Mouse (Mus musculus) CH12.LX (cell line): ENCODE results near the gene Ap3s2. TPM values are rescaled to one million over a fixed set of nuclear protein-coding genes. Genes with fewer than 3 reads are reported as not detected.

Experiments
- DNase-seq: peaks from one replicate; pipeline ENCODE4 v3.0.0-alpha.2; 2013; ENCODE audit errors: extremely low read depth
- H3K27ac ChIP-seq: 2 replicates; pipeline ENCODE4 v1.5.1; 2012; ENCODE audit warnings: low read depth, mild to moderate bottlenecking, control low read depth, moderate library complexity; ENCODE audit not compliant: insufficient read depth
- H3K27me3 ChIP-seq: replicated peaks from 2 replicates; pipeline ENCODE3; 2012; ENCODE audit warnings: inconsistent platforms
- H3K36me3 ChIP-seq, 2 experiments: replicated peaks in 1 of 2; 2 replicates each; pipeline versions ENCODE3 to v1.6.1; 2012; ENCODE audit warnings: inconsistent platforms in 1 of 2, low read length in 1 of 2, mild to moderate bottlenecking in 1 of 2, mixed read lengths in 1 of 2, moderate library complexity in 1 of 2; ENCODE audit not compliant: control insufficient read depth in 1 of 2, insufficient read depth in 1 of 2
- H3K4me1 ChIP-seq, 2 experiments: 2 replicates each; pipeline ENCODE4 v1.6.1; 2012; ENCODE audit warnings: inconsistent platforms in 1 of 2, moderate library complexity in 1 of 2; ENCODE audit not compliant: insufficient read depth in 2 of 2, control insufficient read depth in 1 of 2
- H3K4me2 ChIP-seq: 2 replicates; pipeline ENCODE4 v1.6.1; 2012; ENCODE audit warnings: low read depth, mild to moderate bottlenecking, control low read depth; ENCODE audit not compliant: poor library complexity, insufficient read depth, severe bottlenecking
- H3K4me3 ChIP-seq, 3 experiments: fragments of 150-350 bp in 1 of 3; sonication (generic) in 1 of 3; replicated peaks in 1 of 3; 2 replicates each; pipeline versions ENCODE3 to v1.5.1; 2011 to 2012; ENCODE audit warnings: low read depth in 2 of 3, low read length in 2 of 3, mild to moderate bottlenecking in 2 of 3, moderate library complexity in 2 of 3, control low read depth in 1 of 3, improper control_type of control experiment in 1 of 3, inconsistent platforms in 1 of 3, mixed read lengths in 1 of 3; ENCODE audit not compliant: poor library complexity in 1 of 3
- H3K79me2 ChIP-seq: replicated peaks from 2 replicates; pipeline ENCODE4 v1.6.1; 2012; ENCODE audit warnings: mild to moderate bottlenecking, moderate library complexity; ENCODE audit not compliant: control insufficient read depth, poor library complexity, insufficient read depth, severe bottlenecking; ENCODE audit errors: extremely low read depth
- H3K9ac ChIP-seq: 2 replicates; pipeline ENCODE4 v1.6.1; 2012; ENCODE audit warnings: low read depth, mild to moderate bottlenecking, control low read depth, moderate library complexity; ENCODE audit not compliant: insufficient read depth
- H3K9me3 ChIP-seq: replicated peaks from 2 replicates; pipeline ENCODE3; 2012; ENCODE audit warnings: low read length, inconsistent platforms, mixed read lengths
- CHD2 ChIP-seq: IDR thresholded peaks from 2 replicates; pipeline ENCODE4 v1.6.1; 2011; ENCODE audit warnings: low read length, improper control_type of control experiment
- CTCF ChIP-seq, 2 experiments: IDR thresholded peaks in 1 of 2; conservative IDR thresholded peaks in 1 of 2; 2 replicates each; pipeline ENCODE4 v1.5.1; 2011 to 2012; ENCODE audit warnings: low read depth in 2 of 2, low read length in 2 of 2, improper control_type of control experiment in 1 of 2, inconsistent platforms in 1 of 2, mild to moderate bottlenecking in 1 of 2, moderate library complexity in 1 of 2
- E2F4 ChIP-seq: IDR thresholded peaks from 2 replicates; pipeline ENCODE4 v1.6.1; 2011; ENCODE audit warnings: low read depth, low read length, improper control_type of control experiment; ENCODE audit not compliant: insufficient replicate concordance
- ELF1 ChIP-seq: IDR thresholded peaks from 2 replicates; pipeline ENCODE4 v1.6.1; 2014; ENCODE audit warnings: low read depth, mild to moderate bottlenecking, inconsistent platforms, low read length, improper control_type of control experiment
- EP300 ChIP-seq: IDR thresholded peaks from 2 replicates; pipeline ENCODE4 v1.6.1; 2011; ENCODE audit warnings: low read length, improper control_type of control experiment
- ETS1 ChIP-seq: conservative IDR thresholded peaks from 2 replicates; pipeline ENCODE4 v1.6.1; 2012; ENCODE audit warnings: low read depth, mild to moderate bottlenecking, inconsistent platforms, low read length, improper control_type of control experiment, moderate library complexity
- GABPA ChIP-seq: IDR thresholded peaks from 2 replicates; pipeline ENCODE4 v1.6.1; 2012; ENCODE audit warnings: low read depth, low read length, improper control_type of control experiment, inconsistent platforms; ENCODE audit not compliant: insufficient replicate concordance
- JUND ChIP-seq: conservative IDR thresholded peaks from 2 replicates; pipeline ENCODE4 v1.6.1; 2011; ENCODE audit warnings: low read depth, low read length, improper control_type of control experiment
- MAFK ChIP-seq: IDR thresholded peaks from 2 replicates; pipeline ENCODE4 v1.6.1; 2011; ENCODE audit warnings: low read length, improper control_type of control experiment; ENCODE audit not compliant: insufficient replicate concordance
- MAZ ChIP-seq: IDR thresholded peaks from 2 replicates; pipeline ENCODE4 v1.6.1; 2012; ENCODE audit warnings: low read depth, mild to moderate bottlenecking, inconsistent platforms, low read length, improper control_type of control experiment, moderate library complexity
- MEF2A ChIP-seq: IDR thresholded peaks from 2 replicates; pipeline ENCODE4 v1.6.1; 2014; ENCODE audit warnings: low read depth, mild to moderate bottlenecking, inconsistent platforms, low read length, improper control_type of control experiment, borderline replicate concordance
- MYC ChIP-seq: IDR thresholded peaks from 2 replicates; pipeline ENCODE4 v1.6.1; 2011; ENCODE audit warnings: low read depth, mild to moderate bottlenecking, improper control_type of control experiment, low read length
- POLR2AphosphoS2 ChIP-seq: IDR thresholded peaks from 2 replicates; pipeline ENCODE4 v1.6.1; 2011; ENCODE audit warnings: low read depth, low read length, improper control_type of control experiment
- SMC3 ChIP-seq: IDR thresholded peaks from 2 replicates; pipeline ENCODE4 v1.6.1; 2011; ENCODE audit warnings: low read depth, low read length, improper control_type of control experiment
- TCF12 ChIP-seq: IDR thresholded peaks from 2 replicates; pipeline ENCODE4 v1.6.1; 2014; ENCODE audit warnings: low read depth, mild to moderate bottlenecking, inconsistent platforms, low read length, improper control_type of control experiment
- ZC3H11A ChIP-seq: IDR thresholded peaks from 2 replicates; pipeline ENCODE4 v1.6.1; 2012; ENCODE audit warnings: low read depth, mild to moderate bottlenecking, inconsistent platforms, low read length, improper control_type of control experiment
- ZKSCAN1 ChIP-seq: IDR thresholded peaks from 2 replicates; pipeline ENCODE4 v1.6.1; 2012; ENCODE audit warnings: low read depth, inconsistent platforms, low read length, improper control_type of control experiment, borderline replicate concordance
- dilution Hi-C: fragments of 300-500 bp; cut with MboI; formaldehyde crosslinking; loops from 2 replicates; pipeline ENCODE4 v1.14.3; 2020; ENCODE audit warnings: low sequenced_read_pairs; ENCODE audit not compliant: extremely low pct_unique_long_range_greater_than_20kb, extremely low pct_ligation_motif_present
- in situ Hi-C: fragments of 300-500 bp; cut with MboI; formaldehyde crosslinking; loops from 3 replicates; pipeline ENCODE4 v1.14.3; 2019; ENCODE audit warnings: low sequenced_read_pairs, low pct_ligation_motif_present, low pct_unique_long_range_greater_than_20kb, mixed read lengths
- polyA plus RNA-seq: library from polyadenylated mRNA; unstranded; fragments of >175 nt; gene quantifications from 2 replicates; pipeline ENCODE4 v1.2.1, GENCODE M21; 2012; ENCODE audit warnings: low read depth; ENCODE audit not compliant: insufficient read length
- total RNA-seq, 2 experiments: library from RNA; depleted of rRNA; stranded (reverse); fragments of 300-350 nt in 1 of 2; fragments of >200 nt in 1 of 2; gene quantifications; 2 replicates each; pipeline ENCODE4 v1.2.3; 2012 to 2014

Ap3s2 gene
- total and polyA plus RNA-seq, 3 experiments = 12.7 to 21.8 (median 14.9) TPM

DNA sequence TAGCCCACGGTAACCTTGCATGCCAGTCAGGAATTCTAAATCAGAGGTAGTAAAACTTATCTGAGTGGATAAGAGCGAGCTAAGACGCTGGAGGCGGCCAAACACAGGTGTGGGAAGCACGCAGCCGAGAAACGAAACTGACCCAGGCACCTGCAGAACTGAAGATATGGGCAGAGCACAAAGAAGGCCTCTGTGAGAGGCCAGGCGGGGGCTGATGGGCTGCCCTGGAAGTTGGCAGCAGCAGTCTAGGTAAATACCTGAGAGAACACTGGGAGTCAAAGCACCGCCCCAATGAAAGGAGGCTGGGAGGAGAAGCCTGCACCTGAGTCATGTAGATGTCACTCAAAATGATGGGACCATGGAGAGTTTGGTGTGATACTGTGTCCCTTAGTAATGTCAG, 31.8 kb downstream of the Ap3s2 start:
- TF ChIP-seq ELF1 (no peak), GABPA (no peak), MEF2A (no peak), MAZ (no peak), JUND (no peak), EP300 (no peak), SMC3 (no peak), MYC (no peak), E2F4 (no peak)
- DNase-seq = no peak
- H3K27ac ChIP-seq = no peak overlapping the region
- dilution Hi-C loops = no loop called here
- H3K4me1 ChIP-seq = no peaks in the 10 kb centered on the region
- no peaks in the 10 kb centered on the region for H3K27me3 ChIP-seq
- H3K79me2 ChIP-seq = no peaks in the 10 kb centered on the region
- in situ Hi-C loops = no loop called here
- H3K4me3 ChIP-seq = no peak overlapping the region
- H3K36me3 ChIP-seq = peaks cover 34 to 83% of the 10 kb centered on the region in 2 experiments
- no peak overlapping the region for H3K9ac ChIP-seq
- no peak overlapping the region for H3K4me2 ChIP-seq
- H3K9me3 ChIP-seq = no peaks in the 10 kb centered on the region

DNA sequence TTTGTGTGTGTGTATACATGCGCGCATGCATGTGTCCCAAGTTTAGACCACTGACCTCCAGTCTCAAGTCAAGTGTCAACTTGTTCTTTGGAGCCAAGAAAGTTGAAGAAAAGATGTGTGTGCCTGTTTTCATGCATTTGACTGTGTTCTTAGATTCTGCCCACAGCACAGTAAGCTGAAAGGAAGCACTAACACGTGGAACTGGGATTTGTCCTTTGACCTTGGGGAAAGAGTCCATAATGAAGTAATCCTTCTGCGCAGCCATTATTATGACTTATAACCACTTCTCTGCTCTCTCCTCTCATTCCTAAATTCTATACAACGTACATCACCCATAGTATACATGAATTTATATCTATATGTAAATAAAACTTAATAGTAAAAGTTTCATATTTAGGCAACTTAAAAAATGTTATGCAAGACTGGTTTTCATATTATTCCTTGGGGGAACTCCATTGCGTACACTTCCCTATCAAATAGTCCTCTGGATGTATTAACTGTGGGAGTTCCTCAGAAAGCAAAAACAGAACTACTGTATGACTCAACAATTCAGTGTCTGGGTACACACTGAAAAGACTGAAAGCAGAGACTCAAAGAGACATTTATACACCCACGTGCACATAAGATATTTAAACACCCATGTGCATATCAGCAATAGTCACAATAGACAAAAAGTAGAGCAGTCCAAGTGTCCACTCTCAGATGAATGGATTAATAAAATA, 36.7 kb downstream of the Ap3s2 start:
- H3K4me3 ChIP-seq = no peak overlapping the region
- H3K27ac ChIP-seq = no peak overlapping the region
- TF ChIP-seq ZC3H11A (no peak), MAZ (no peak), ETS1 (no peak), CTCF (conservative IDR thresholded peaks at IDR 0.05 in 1 of 2, IDR thresholded peaks at IDR 0.05 in 1 of 2; ENCODE audit: low read depth in 2 of 2, low read length in 2 of 2) (no peak), E2F4 (no peak), SMC3 (no peak), CHD2 (no peak), MAFK (no peak), TCF12 (no peak), POLR2AphosphoS2 (no peak), ZKSCAN1 (no peak)
- H3K4me2 ChIP-seq = no peak overlapping the region
- dilution Hi-C loops = no loop called here
- peaks cover 0 to 5% of the 10 kb centered on the region in 2 experiments; a peak in 1 of 4 replicates for H3K4me1 ChIP-seq
- peaks cover 43 to 88% of the 10 kb centered on the region in 2 experiments for H3K36me3 ChIP-seq
- no peak overlapping the region for H3K9ac ChIP-seq
- H3K27me3 ChIP-seq = no peaks in the 10 kb centered on the region
- in situ Hi-C loops = no loop called here
- H3K79me2 ChIP-seq = no peaks in the 10 kb centered on the region
- no peaks in the 10 kb centered on the region for H3K9me3 ChIP-seq
- no peak for DNase-seq
